Mouse (Mus musculus) testis, adult 2 months (tissue): Measurements from ENCODE around the gene Gzma. TPM values are rescaled to one million over a fixed set of nuclear protein-coding genes. Genes with fewer than 3 reads are reported as not detected.

Experiments
- H3K27ac ChIP-seq: fragments of 200-500 bp; 2 replicates; pipeline ENCODE4 v1.5.1; 2012; ENCODE audit warnings: low read depth, low read length; ENCODE audit not compliant: control insufficient read depth, insufficient read depth
- H3K27me3 ChIP-seq: fragments of 200-500 bp; 2 replicates; pipeline ENCODE4 v1.6.1; 2012; ENCODE audit warnings: mild to moderate bottlenecking, low read length, moderate library complexity; ENCODE audit not compliant: control insufficient read depth, insufficient read depth
- H3K36me3 ChIP-seq: fragments of 200-500 bp; 2 replicates; pipeline ENCODE4 v1.6.1; 2012; ENCODE audit warnings: mild to moderate bottlenecking, low read length; ENCODE audit not compliant: control insufficient read depth, insufficient read depth
- H3K4me1 ChIP-seq: fragments of 200-500 bp; 2 replicates; pipeline ENCODE4 v1.6.1; 2012; ENCODE audit warnings: low read length; ENCODE audit not compliant: control insufficient read depth, insufficient read depth
- H3K4me3 ChIP-seq: fragments of 200-500 bp; 2 replicates; pipeline ENCODE4 v1.5.1; 2012; ENCODE audit warnings: low read depth, mild to moderate bottlenecking, low read length, moderate library complexity, mixed read lengths; ENCODE audit not compliant: control insufficient read depth
- CTCF ChIP-seq: fragments of 200-500 bp; IDR thresholded peaks from 2 replicates; pipeline ENCODE4 v1.5.1; 2012; ENCODE audit warnings: low read depth, mild to moderate bottlenecking, inconsistent platforms, low read length, moderate library complexity; ENCODE audit not compliant: control insufficient read depth, insufficient read depth, insufficient replicate concordance
- POLR2A ChIP-seq: fragments of 200-500 bp; IDR thresholded peaks from 2 replicates; pipeline ENCODE4 v1.6.1; 2012; ENCODE audit warnings: low read depth, mild to moderate bottlenecking, inconsistent platforms, low read length, moderate library complexity; ENCODE audit not compliant: control insufficient read depth
- polyA plus RNA-seq: library from polyadenylated mRNA; depleted of rRNA; stranded (reverse); fragments of >200 nt; gene quantifications from 2 replicates; pipeline ENCODE4 v1.2.3, GENCODE M21; 2012

Gzma gene
- polyA plus RNA-seq, 1 experiment = 0.16 TPM

GRCm38 (mm10) chr13:113082101-113082500 lies 18.7 kb downstream of the Gzma start:
- Histone ChIP-seq H3K27me3 (no peaks in the 10 kb centered on the region), H3K4me1 (no peaks in the 10 kb centered on the region), H3K27ac (no peak overlapping the region), H3K4me3 (no peak overlapping the region), H3K36me3 (no peaks in the 10 kb centered on the region; the same call in 1 of the 2 replicates)
- TF ChIP-seq CTCF (no peak), POLR2A (no peak)

GRCm38 (mm10) chr13:113079021-113079420 lies 21.8 kb downstream of the Gzma start:
- H3K4me1 ChIP-seq = no peaks in the 10 kb centered on the region
- no peaks in the 10 kb centered on the region; the same call in 1 of the 2 replicates for H3K36me3 ChIP-seq
- TF ChIP-seq CTCF (no peak), POLR2A (0 out of 2 replicates have a peak, but pooled peaks have one; percentile 8)
- no peak overlapping the region for H3K27ac ChIP-seq
- H3K27me3 ChIP-seq = no peaks in the 10 kb centered on the region
- H3K4me3 ChIP-seq = peak overlapping the region; percentile 83; the same call in 1 of the 2 replicates

- H3K27ac ChIP-seq = no peak overlapping the region
- H3K4me3 ChIP-seq = no peak overlapping the region
- H3K27me3 ChIP-seq = no peaks in the 10 kb centered on the region
- no peaks in the 10 kb centered on the region for H3K4me1 ChIP-seq
- TF ChIP-seq POLR2A (no peak), CTCF (no peak)
- H3K36me3 ChIP-seq = no peaks in the 10 kb centered on the region
Observed at GRCm38 (mm10) chr13:113064542-113064941, 36.2 kb downstream of the Gzma start.

- Histone ChIP-seq H3K36me3 (no peaks in the 10 kb centered on the region), H3K4me1 (no peaks in the 10 kb centered on the region), H3K27me3 (no peaks in the 10 kb centered on the region), H3K27ac (no peak overlapping the region), H3K4me3 (no peak overlapping the region)
- no peak for TF ChIP-seq POLR2A
- no peak for TF ChIP-seq CTCF
Observed at GRCm38 (mm10) chr13:113061746-113062145, 39.0 kb downstream of the Gzma start.

- Histone ChIP-seq H3K27me3 (no peaks in the 10 kb centered on the region), H3K36me3 (no peaks in the 10 kb centered on the region), H3K27ac (no peak overlapping the region), H3K4me3 (no peak overlapping the region), H3K4me1 (no peaks in the 10 kb centered on the region; the same call in 1 of the 2 replicates)
- no peak for TF ChIP-seq CTCF
- no peak for TF ChIP-seq POLR2A
Observed at GRCm38 (mm10) chr13:113055826-113056225, 45.0 kb downstream of the Gzma start.

- H3K27ac ChIP-seq = no peak overlapping the region
- no peaks in the 10 kb centered on the region for H3K36me3 ChIP-seq
- no peak overlapping the region for H3K4me3 ChIP-seq
- no peaks in the 10 kb centered on the region for H3K27me3 ChIP-seq
- H3K4me1 ChIP-seq = no peaks in the 10 kb centered on the region; the same call in 1 of the 2 replicates
- TF ChIP-seq POLR2A (no peak), CTCF (no peak)
Observed at GRCm38 (mm10) chr13:113054230-113054629, 46.6 kb downstream of the Gzma start.

- H3K27ac ChIP-seq = no peak overlapping the region
- no peaks in the 10 kb centered on the region for H3K36me3 ChIP-seq
- H3K4me3 ChIP-seq = no peak overlapping the region
- TF ChIP-seq CTCF (no peak), POLR2A (no peak)
- H3K4me1 ChIP-seq = peaks cover 7% of the 10 kb centered on the region
- H3K27me3 ChIP-seq = no peaks in the 10 kb centered on the region
Observed at GRCm38 (mm10) chr13:113047647-113048046, 53.1 kb downstream of the Gzma start.

- TF ChIP-seq CTCF (no peak), POLR2A (no peak)
Observed at GRCm38 (mm10) chr13:113047018-113047417, 53.8 kb downstream of the Gzma start.

More at GRCm38 (mm10) chr13:113047018-113047417, 53.8 kb downstream of the Gzma start:
- peaks cover 7% of the 10 kb centered on the region for H3K4me1 ChIP-seq
- H3K4me3 ChIP-seq = no peak overlapping the region
- no peak overlapping the region for H3K27ac ChIP-seq
- no peaks in the 10 kb centered on the region for H3K27me3 ChIP-seq
- no peaks in the 10 kb centered on the region for H3K36me3 ChIP-seq
